Mouse (Mus musculus) liver, adult 2 months (tissue): ENCODE measurements around the gene Nfkbia. TPM values are rescaled to one million over a fixed set of nuclear protein-coding genes. Genes with fewer than 3 reads are reported as not detected.

Experiments used
- DNase-seq: peaks from one replicate; pipeline ENCODE4 v3.0.0-alpha.2; 2011; ENCODE audit warnings: low read depth, low spot score; ENCODE audit errors: extremely low read depth
- H3K27ac ChIP-seq: fragments of 200-500 bp; replicated peaks from 2 replicates; pipeline ENCODE4 v1.5.1; 2012; ENCODE audit warnings: low read depth, mild to moderate bottlenecking, control low read depth, inconsistent platforms, low read length; ENCODE audit not compliant: insufficient read depth
- H3K27me3 ChIP-seq: fragments of 200-500 bp; 2 replicates; pipeline ENCODE4 v1.6.1; 2012; ENCODE audit warnings: mild to moderate bottlenecking, moderate library complexity, low read length, inconsistent platforms; ENCODE audit not compliant: control insufficient read depth, insufficient read depth
- H3K36me3 ChIP-seq: fragments of 200-500 bp; 2 replicates; pipeline ENCODE4 v1.6.1; 2012; ENCODE audit warnings: low read length, inconsistent platforms; ENCODE audit not compliant: control insufficient read depth, insufficient read depth
- H3K4me1 ChIP-seq: fragments of 200-500 bp; 2 replicates; pipeline ENCODE4 v1.6.1; 2011; ENCODE audit warnings: low read length; ENCODE audit not compliant: control insufficient read depth, insufficient read depth
- H3K4me3 ChIP-seq: fragments of 200-500 bp; 2 replicates; pipeline ENCODE4 v1.5.1; 2011; ENCODE audit warnings: low read depth, mild to moderate bottlenecking, control low read depth, low read length, moderate library complexity; ENCODE audit not compliant: insufficient read depth
- H3K79me2 ChIP-seq: fragments of 200-500 bp; 2 replicates; pipeline ENCODE4 v1.6.1; 2012; ENCODE audit warnings: inconsistent platforms, mild to moderate bottlenecking, low read length, moderate library complexity; ENCODE audit not compliant: control insufficient read depth, insufficient read depth
- H3K9ac ChIP-seq: fragments of 200-500 bp; 2 replicates; pipeline ENCODE4 v1.6.1; 2012; ENCODE audit warnings: low read depth, mild to moderate bottlenecking, control low read depth, inconsistent platforms, low read length
- CTCF ChIP-seq: fragments of 200-500 bp; IDR thresholded peaks from 2 replicates; pipeline ENCODE4 v1.5.1; 2011; ENCODE audit warnings: low read depth, low read length, control low read depth
- POLR2A ChIP-seq: fragments of 200-500 bp; IDR thresholded peaks from 2 replicates; pipeline ENCODE4 v1.6.1; 2011; ENCODE audit warnings: low read length, control low read depth; ENCODE audit not compliant: insufficient read depth; ENCODE audit errors: extremely low read depth
- WGBS: fragments of 180-500 bp; shearing (Covaris S2); methylation state at CpG from one replicate; pipeline ENCODE4 v1.1.7; 2018; 5-methylcytosine and 5-hydroxymethylcytosine counted together
- polyA plus RNA-seq: library from polyadenylated mRNA; depleted of rRNA; stranded (reverse); fragments of >200 nt; gene quantifications from 2 replicates; pipeline ENCODE4 v1.2.3, GENCODE M21; 2012
- total RNA-seq: library from RNA; depleted of rRNA; stranded (reverse); fragments of >200 nt; gene quantifications from 2 replicates; pipeline ENCODE4 v1.2.3, GENCODE M21; 2014

The Nfkbia gene
- total and polyA plus RNA-seq, 2 experiments, result 76.4 to 85.6 TPM

GRCm38 (mm10) chr12:55473250-55474208 is 18.9 kb downstream of the Nfkbia start:
- H3K4me1 ChIP-seq, result peaks cover 22% of the 10 kb centered on the region
- H3K79me2 ChIP-seq, result no peaks in the 10 kb centered on the region
- peak overlapping the region; percentile 81 for H3K27ac ChIP-seq
- DNase-seq, result peak; percentile 96
- H3K36me3 ChIP-seq, result no peaks in the 10 kb centered on the region
- H3K27me3 ChIP-seq, result no peaks in the 10 kb centered on the region
- H3K9ac ChIP-seq, result peak overlapping the region; percentile 57
- WGBS, result 6% methylated on average over 8 of the region's 8 CpGs
- peak overlapping the region; percentile 25; the same call in 1 of the 2 replicates for H3K4me3 ChIP-seq
- no peak for TF ChIP-seq CTCF
- TF ChIP-seq POLR2A, result peak; percentile 60

- no peak overlapping the region for H3K9ac ChIP-seq
- 90% methylated on average over 9 of the region's 9 CpGs for WGBS
- H3K79me2 ChIP-seq, result no peaks in the 10 kb centered on the region
- peaks cover 35% of the 10 kb centered on the region for H3K4me1 ChIP-seq
- no peaks in the 10 kb centered on the region for H3K27me3 ChIP-seq
- H3K27ac ChIP-seq, result no peak overlapping the region
- H3K4me3 ChIP-seq, result no peak overlapping the region
- DNase-seq, result no peak
- TF ChIP-seq POLR2A (no peak), CTCF (no peak)
- H3K36me3 ChIP-seq, result no peaks in the 10 kb centered on the region
Measured at GRCm38 (mm10) chr12:55471344-55471743, 21.1 kb downstream of the Nfkbia start.

- Histone ChIP-seq H3K27me3 (no peaks in the 10 kb centered on the region), H3K36me3 (no peaks in the 10 kb centered on the region), H3K4me1 (peaks cover 35% of the 10 kb centered on the region), H3K4me3 (no peak overlapping the region), H3K9ac (no peak overlapping the region), H3K27ac (no peak overlapping the region), H3K79me2 (no peaks in the 10 kb centered on the region)
- 85% methylated on average over 5 of the region's 5 CpGs for WGBS
- TF ChIP-seq CTCF, result no peak
- TF ChIP-seq POLR2A, result no peak
- no peak for DNase-seq
Measured at GRCm38 (mm10) chr12:55470442-55470841, 22.0 kb downstream of the Nfkbia start.

GRCm38 (mm10) chr12:55467331-55468180 is 24.9 kb downstream of the Nfkbia start:
- no peak for TF ChIP-seq CTCF
- 0 out of 2 replicates have a peak, but pooled peaks have one; percentile 24 for TF ChIP-seq POLR2A
- Histone ChIP-seq H3K36me3 (no peaks in the 10 kb centered on the region), H3K27me3 (no peaks in the 10 kb centered on the region), H3K9ac (peak overlapping the region; percentile 26; the same call in 1 of the 2 replicates), H3K4me3 (no peak overlapping the region), H3K4me1 (peaks cover 27% of the 10 kb centered on the region), H3K27ac (peak overlapping the region; percentile 59), H3K79me2 (no peaks in the 10 kb centered on the region)
- peak; percentile 98 for DNase-seq
- WGBS, result 43% methylated on average over 10 of the region's 10 CpGs

GRCm38 (mm10) chr12:55466816-55467215 is 25.6 kb downstream of the Nfkbia start:
- TF ChIP-seq CTCF, result no peak
- no peak for TF ChIP-seq POLR2A
- 47% methylated on average over 5 of the region's 5 CpGs for WGBS
- Histone ChIP-seq H3K9ac (no peak overlapping the region), H3K4me1 (peaks cover 25% of the 10 kb centered on the region), H3K36me3 (no peaks in the 10 kb centered on the region), H3K4me3 (no peak overlapping the region), H3K79me2 (no peaks in the 10 kb centered on the region), H3K27me3 (no peaks in the 10 kb centered on the region), H3K27ac (peak overlapping the region; percentile 59)
- no peak for DNase-seq
